Mouse (Mus musculus): ENCODE results near the gene Gm5797. TPM values are rescaled to one million over a fixed set of nuclear protein-coding genes. Genes with fewer than 3 reads are reported as not detected.
"Not testable (repeated sequence)": the region's sequence is repeated elsewhere in the genome, so short reads cannot be mapped to it uniquely, and the experiment has no call there.

Gm5797 gene
- not detected in 2 replicates for total RNA-seq (2017)

GRCm38 (mm10) chr14:7332295-7332694 is at the start of gene Gm5797:
Gene Gm5797, minus strand, starts transcription at chr14:7332395.
- not testable (repeated sequence) for ATAC-seq (replicated peaks; ENCODE audit: low read depth, poor library complexity, severe bottlenecking)

- not testable (repeated sequence) for ATAC-seq (replicated peaks; ENCODE audit: low read depth, poor library complexity, severe bottlenecking)
These were observed 32.8 kb upstream of the Gm5797 start, which contains the start of gene Gm8374 for GRCm38 (mm10) chr14:7365034-7365433. Gene Gm8374, minus strand, starts transcription at chr14:7365134.

GRCm38 (mm10) chr14:7315093-7315492 is 17.1 kb downstream of the Gm5797 start:
- 0 out of 2 replicates have a peak, but pooled peaks have one; percentile 15 for ATAC-seq (replicated peaks; ENCODE audit: low read depth, poor library complexity, severe bottlenecking)

- not testable (repeated sequence) for ATAC-seq (replicated peaks; ENCODE audit: low read depth, poor library complexity, severe bottlenecking)
These were observed 17.5 kb downstream of the Gm5797 start, which contains the start of gene Gm3739 for GRCm38 (mm10) chr14:7314661-7315060. Gene Gm3739, minus strand, starts transcription at chr14:7315049.

Other genes with a start within 250 kb of the Gm5797 start
- gene Gm3696, start 231.8 kb downstream of the Gm5797 start, total RNA-seq (2017): 0.78 TPM in 1 of 2 replicates, not detected in the other
- not detected in 2 replicates for gene Gm6676, start 207.0 kb downstream of the Gm5797 start, total RNA-seq (2017)
- gene Gm3512, start 157.9 kb downstream of the Gm5797 start, total RNA-seq (2017): 0.82 and 0.87 TPM in 2 replicates
- gene Gm16434, start 137.9 kb downstream of the Gm5797 start, total RNA-seq (2017): not detected in 2 replicates
- not detected in 2 replicates for gene Gm3727, start 67.7 kb downstream of the Gm5797 start, total RNA-seq (2017)
- 0.29 and 0.37 TPM in 2 replicates for gene Gm3739, start 17.3 kb downstream of the Gm5797 start, total RNA-seq (2017)
- gene Gm8374, start 32.7 kb upstream of the Gm5797 start, total RNA-seq (2017): not detected in 2 replicates
- not detected in 2 replicates for gene Gm3755, start 118.5 kb upstream of the Gm5797 start, total RNA-seq (2017)
- gene Gm3752, start 151.4 kb upstream of the Gm5797 start, total RNA-seq (2017): not detected in 2 replicates
- gene Gm3558, start 236.2 kb upstream of the Gm5797 start, total RNA-seq (2017): not detected in 2 replicates

All from common myeloid progenitor, adult 5-6 weeks (primary cell).